8 mouse cellular contexts compared by ENCODE assay signal in genomic region chr13:41078690-41079420, GRCm38 (mm10). TPM values are rescaled to one million over a fixed set of nuclear protein-coding genes. Genes with fewer than 3 reads are reported as not detected.
DNase-seq lines count a peak whose midpoint lies in the region; ATAC-seq and TF ChIP-seq lines count a peak whose summit lies in the region.

No protein-coding gene starts in this region.

- TF ChIP-seq POLR2A in embryonic fibroblast, embryonic 13.5 days (IDR thresholded peaks at IDR 0.05; ENCODE audit: low read depth, low read length) = no peak

- H3K36me3 ChIP-seq in limb, embryonic 11.5 days (ENCODE audit: control insufficient read depth, insufficient read depth, low read length) = no peaks in the 10 kb centered on the region
- no peaks in the 10 kb centered on the region for H3K36me3 ChIP-seq in neural tube, embryonic 15.5 days

- H3K27ac ChIP-seq in layer of hippocampus, adult 2 months = no peak overlapping the region
- H3K27ac ChIP-seq in embryonic fibroblast, embryonic 13.5 days (ENCODE audit: insufficient read depth, low read length) = no peak overlapping the region
- no peak overlapping the region for H3K27ac ChIP-seq in limb, embryonic 11.5 days (replicated peaks; ENCODE audit: low read depth, low read length)
- H3K27ac ChIP-seq in neural tube, embryonic 15.5 days (replicated peaks) = no peak overlapping the region

- H3K9me3 ChIP-seq in limb, embryonic 11.5 days (ENCODE audit: control insufficient read depth, low read length) = no peaks in the 10 kb centered on the region
- H3K9me3 ChIP-seq in neural tube, embryonic 15.5 days (replicated peaks) = no peaks in the 10 kb centered on the region

- no peaks in the 10 kb centered on the region for H3K4me1 ChIP-seq in embryonic fibroblast, embryonic 13.5 days (ENCODE audit: control insufficient read depth, insufficient read depth, low read length)
- 0 out of 2 replicates have a peak, but pooled peaks cover 4% of the 10 kb centered on the region for H3K4me1 ChIP-seq in limb, embryonic 11.5 days (ENCODE audit: control insufficient read depth, insufficient read depth, low read length)
- peaks cover 10% of the 10 kb centered on the region for H3K4me1 ChIP-seq in neural tube, embryonic 15.5 days

- H3K4me3 ChIP-seq in layer of hippocampus, adult 2 months = peak overlapping the region; percentile 53
- H3K4me3 ChIP-seq in embryonic fibroblast, embryonic 13.5 days (ENCODE audit: insufficient read depth, low read length) = peak overlapping the region; percentile 44; the same call in 1 of the 2 replicates
- peak overlapping the region; percentile 43 for H3K4me3 ChIP-seq in limb, embryonic 11.5 days (ENCODE audit: low read depth, low read length)
- peak overlapping the region; percentile 58 for H3K4me3 ChIP-seq in neural tube, embryonic 15.5 days (replicated peaks)

- no peak for DNase-seq in layer of hippocampus, adult 2 months (ENCODE audit: low spot score in 2 of 2)
- no peak for DNase-seq in layer of hippocampus, postnatal 10 days (ENCODE audit: low spot score in 2 of 2)
- DNase-seq in limb, embryonic 11.5 days (ENCODE audit: low spot score) = peak; percentile 25
- DNase-seq in adrenal gland, adult 18-20 months (ENCODE audit: low spot score in 2 of 2) = no peak
- DNase-seq in right cerebral cortex, adult 18-20 months = no peak
- no peak for DNase-seq in left cerebral cortex, adult 11 months (ENCODE audit: low spot score)

- ATAC-seq in limb, embryonic 11.5 days (ENCODE audit: insufficient number of reproducible peaks, low FRiP score, low TSS enrichment, low read depth) = no peak; the same call in 1 of the 2 replicates
- peak; percentile 74 for ATAC-seq in neural tube, embryonic 15.5 days (ENCODE audit: low FRiP score)

- peak overlapping the region; percentile 82 for H3K4me2 ChIP-seq in limb, embryonic 11.5 days (ENCODE audit: low read depth, severe bottlenecking)
- peak overlapping the region; percentile 92 for H3K4me2 ChIP-seq in neural tube, embryonic 15.5 days

- H3K27me3 ChIP-seq in limb, embryonic 11.5 days (ENCODE audit: control insufficient read depth, insufficient read depth, low read length) = peaks cover 6% of the 10 kb centered on the region
- H3K27me3 ChIP-seq in neural tube, embryonic 15.5 days (replicated peaks) = peaks cover 23% of the 10 kb centered on the region

- TF ChIP-seq CTCF in layer of hippocampus, adult 2 months (conservative IDR thresholded peaks at IDR 0.05) = no peak
- TF ChIP-seq CTCF in embryonic fibroblast, embryonic 13.5 days (IDR thresholded peaks at IDR 0.05; ENCODE audit: borderline replicate concordance, insufficient read depth, low read length) = no peak

- 6% methylated on average over 23 of the region's 24 CpGs for WGBS in limb, embryonic 11.5 days
- WGBS in neural tube, embryonic 15.5 days = 6% methylated on average over 23 of the region's 24 CpGs

- peak overlapping the region; percentile 49 for H3K9ac ChIP-seq in limb, embryonic 11.5 days (ENCODE audit: low read length)
- peak overlapping the region; percentile 47; the same call in 1 of the 2 replicates for H3K9ac ChIP-seq in neural tube, embryonic 15.5 days (replicated peaks)

RNA-seq across cellular contexts. Expression of gene Mak, which starts 0.7 kb away (rescaled TPM):
- total RNA-seq in layer of hippocampus, adult 2 months (2021) = 1 to 10 TPM in 1 of 2 experiments, under 1 TPM in 1; 0.91 to 1.7 TPM
- total RNA-seq in layer of hippocampus, postnatal 10 days (2021) = 1 to 10 TPM; 1.1 to 2.0 TPM
- not detected in 2 replicates for polyA plus RNA-seq in embryonic fibroblast, embryonic 13.5 days (2011; ENCODE audit: insufficient read length, low read depth, missing spikeins)
- 0.57 and 1.0 TPM in 2 replicates for polyA plus RNA-seq in limb, embryonic 11.5 days (2014; fragmentation: Nextera tagmentation; extraction: Ambion mirVana)
- polyA plus RNA-seq in neural tube, embryonic 15.5 days (2015; fragmentation: Nextera tagmentation; extraction: Ambion mirVana) = 0.70 and 1.4 TPM in 2 replicates
- total RNA-seq in adrenal gland, adult 18-20 months (2021) = under 1 TPM; 0.10 to 0.42 TPM

RNA-seq across cellular contexts. Expression of gene Gcm2, which starts 32.0 kb away (rescaled TPM):
- total RNA-seq in layer of hippocampus, adult 2 months (2021) = not detected
- total RNA-seq in layer of hippocampus, postnatal 10 days (2021) = not detected
- polyA plus RNA-seq in embryonic fibroblast, embryonic 13.5 days (2011; ENCODE audit: insufficient read length, low read depth, missing spikeins) = not detected in 2 replicates
- polyA plus RNA-seq in limb, embryonic 11.5 days (2014; fragmentation: Nextera tagmentation; extraction: Ambion mirVana) = not detected in 2 replicates
- not detected in 2 replicates for polyA plus RNA-seq in neural tube, embryonic 15.5 days (2015; fragmentation: Nextera tagmentation; extraction: Ambion mirVana)
- total RNA-seq in adrenal gland, adult 18-20 months (2021) = not detected

RNA-seq across cellular contexts. Expression of gene Sycp2l, which starts 35.3 kb away (rescaled TPM):
- not detected for total RNA-seq in layer of hippocampus, adult 2 months (2021)
- under 1 TPM in 1 of 2 experiments, not detected in 1; 0.18 TPM for total RNA-seq in layer of hippocampus, postnatal 10 days (2021)
- not detected in 2 replicates for polyA plus RNA-seq in embryonic fibroblast, embryonic 13.5 days (2011; ENCODE audit: insufficient read length, low read depth, missing spikeins)
- not detected in 2 replicates for polyA plus RNA-seq in limb, embryonic 11.5 days (2014; fragmentation: Nextera tagmentation; extraction: Ambion mirVana)
- not detected in 2 replicates for polyA plus RNA-seq in neural tube, embryonic 15.5 days (2015; fragmentation: Nextera tagmentation; extraction: Ambion mirVana)
- total RNA-seq in adrenal gland, adult 18-20 months (2021) = not detected
